Mouse (Mus musculus) adipocyte (in vitro differentiated cells): ENCODE results near the gene Dynll1.

Experiments used
- DNase-seq: peaks from one replicate; pipeline ENCODE4 v3.0.0-alpha.2; 2016; ENCODE audit warnings: low spot score

Dynll1 gene

DNA sequence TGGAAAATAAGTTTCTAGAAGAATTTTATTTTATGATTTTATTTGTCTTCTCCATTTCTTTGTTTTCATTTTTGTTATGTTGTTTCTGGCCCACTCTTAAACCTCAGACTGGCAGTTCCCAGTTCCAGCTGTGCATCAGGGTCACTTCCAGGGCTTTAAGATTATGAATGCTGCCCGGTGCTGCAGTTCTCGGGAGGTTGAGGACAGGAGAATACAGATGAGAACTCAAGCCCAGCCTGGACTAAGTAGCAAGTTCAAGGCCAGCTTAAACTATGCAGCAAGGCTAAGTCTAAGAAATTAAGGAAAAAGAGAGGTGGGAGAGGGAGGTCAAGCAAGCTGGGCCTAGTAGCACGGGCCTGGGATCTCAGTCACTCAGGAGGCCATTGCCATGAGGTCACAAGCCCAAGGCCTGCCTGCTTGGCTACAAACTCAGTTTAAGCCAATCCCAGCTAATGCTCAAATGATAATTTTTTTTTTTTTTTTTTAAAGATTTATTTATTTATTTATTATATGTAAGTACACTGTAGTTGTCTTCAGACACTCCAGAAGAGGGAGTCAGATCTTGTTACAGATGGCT, 33.2 kb downstream of the Dynll1 start:
- DNase-seq = peak; percentile 62

DNA sequence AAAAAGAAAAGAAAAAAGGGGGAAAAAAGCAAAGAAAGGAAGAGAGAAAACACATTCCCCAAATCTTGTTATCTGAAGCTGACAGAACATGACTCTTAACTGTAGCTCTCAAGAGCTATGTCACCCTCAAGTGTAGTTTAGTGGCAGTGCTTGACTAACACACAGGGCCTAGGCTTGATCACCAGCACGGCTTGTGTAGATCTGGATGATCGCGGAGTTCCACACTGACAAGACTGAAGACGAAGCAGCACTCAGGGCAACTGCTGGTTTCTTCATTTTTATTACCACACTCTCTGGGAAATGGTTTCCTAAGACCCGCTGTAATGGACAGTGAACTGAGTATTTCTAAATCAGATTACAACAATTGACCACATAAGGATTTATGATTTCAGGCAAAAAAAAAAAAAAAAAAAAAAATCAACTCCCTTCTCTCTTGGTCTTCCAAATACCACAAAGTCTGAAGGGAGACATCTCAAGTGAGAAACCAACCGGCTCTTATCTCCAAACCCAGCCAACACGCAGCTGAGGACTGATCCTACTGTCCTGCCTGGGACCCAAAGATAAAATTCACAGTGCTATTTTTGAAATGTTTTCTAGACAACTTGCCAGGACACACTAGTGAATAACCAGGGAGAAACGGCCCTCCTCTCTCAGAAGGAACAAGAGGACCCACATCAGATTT, 33.9 kb downstream of the Dynll1 start:
- peak; percentile 74 for DNase-seq

DNA sequence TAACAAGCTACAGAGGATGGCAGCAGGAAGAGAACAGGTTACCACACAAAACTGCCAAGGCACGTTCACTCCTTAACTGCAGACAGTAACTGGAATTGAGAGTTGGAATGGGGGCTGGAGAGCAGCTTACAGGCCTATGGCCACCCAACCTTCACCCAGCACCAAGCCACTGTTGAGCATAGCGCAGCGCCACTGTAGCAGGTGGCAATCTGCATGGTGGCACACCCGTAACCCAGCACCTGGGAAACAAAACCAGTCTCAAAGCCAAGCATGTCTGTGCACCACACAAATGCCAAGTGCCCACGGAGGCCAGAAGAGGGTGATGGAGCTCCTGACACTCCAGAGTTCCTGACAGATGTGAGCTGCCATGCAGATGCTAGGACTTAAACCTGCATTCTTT, 34.5 kb downstream of the Dynll1 start:
- DNase-seq = no peak

DNA sequence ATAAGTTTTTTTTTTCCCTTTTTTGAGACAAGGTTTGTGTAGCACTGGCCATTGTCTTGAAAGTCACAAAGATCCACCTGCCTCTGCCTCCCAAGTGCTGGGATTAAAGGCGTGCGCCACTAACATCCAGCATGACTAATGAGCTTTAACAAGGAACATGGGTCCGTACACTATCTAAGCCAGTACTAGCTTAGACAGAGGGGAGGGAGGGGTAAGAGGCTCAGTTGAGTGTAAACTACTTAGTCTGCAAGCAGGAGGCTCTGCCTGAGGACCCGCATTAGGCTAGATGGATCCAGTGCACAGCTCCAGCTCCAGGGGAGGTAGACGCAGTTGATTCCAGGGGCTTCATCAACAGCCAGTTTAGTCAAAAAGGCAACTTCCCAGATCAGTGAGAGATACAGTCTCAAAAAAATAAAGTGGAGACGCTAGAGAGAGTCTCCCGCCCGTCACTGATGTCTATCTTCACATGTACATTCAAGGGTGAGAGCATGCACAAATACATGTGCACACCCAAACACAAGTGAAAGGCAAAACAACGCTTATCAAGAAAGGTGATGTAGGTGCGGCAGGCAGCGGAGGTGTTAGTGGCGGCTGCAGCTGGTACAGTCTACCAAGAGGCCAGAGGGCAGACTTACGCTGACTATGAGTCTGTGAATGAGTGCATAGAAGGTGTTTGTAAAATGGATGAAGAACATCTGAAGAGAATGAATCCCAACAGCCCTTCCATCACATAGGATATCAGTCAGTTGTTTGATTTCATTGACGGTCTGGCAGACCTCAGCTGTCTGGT, 38.1 kb downstream of the Dynll1 start:
- no peak for DNase-seq

DNA sequence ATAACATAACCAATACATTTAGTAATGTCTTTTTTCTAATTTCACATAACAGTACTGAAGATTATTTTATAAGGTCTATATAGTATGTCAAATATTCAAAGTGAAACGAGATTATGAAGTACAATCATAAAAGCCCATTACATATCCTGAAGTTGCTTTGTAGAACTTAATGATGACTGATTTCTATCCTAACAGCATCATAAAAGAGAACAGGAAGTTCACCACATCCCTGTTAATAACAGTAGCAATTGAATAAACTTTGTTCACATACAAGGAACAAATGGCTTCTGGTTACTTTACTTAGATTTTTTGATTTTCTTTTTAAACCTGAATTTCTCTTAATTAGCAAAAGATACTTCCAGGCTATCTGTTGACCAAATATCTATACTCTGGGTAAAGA, 38.9 kb downstream of the Dynll1 start:
- DNase-seq = no peak

DNA sequence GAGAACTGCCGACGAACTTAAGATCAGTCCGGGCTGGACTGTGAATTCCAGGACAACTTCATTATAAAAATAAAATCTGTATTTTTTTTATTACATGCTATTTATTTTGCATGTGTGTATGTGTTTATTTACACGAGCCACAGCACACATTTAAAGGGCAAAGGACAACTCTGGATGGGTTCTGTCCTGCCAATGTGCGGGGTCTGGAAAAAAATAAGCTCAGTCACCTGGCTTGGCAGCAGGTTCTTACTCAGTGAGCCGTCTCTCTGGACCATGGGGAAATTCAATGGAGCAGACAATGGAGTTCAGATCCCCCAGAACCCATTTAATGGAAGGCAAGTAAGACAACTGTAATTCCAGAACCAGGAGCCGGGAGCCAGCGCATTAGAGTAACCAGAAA, 39.7 kb downstream of the Dynll1 start:
- DNase-seq = no peak

DNA sequence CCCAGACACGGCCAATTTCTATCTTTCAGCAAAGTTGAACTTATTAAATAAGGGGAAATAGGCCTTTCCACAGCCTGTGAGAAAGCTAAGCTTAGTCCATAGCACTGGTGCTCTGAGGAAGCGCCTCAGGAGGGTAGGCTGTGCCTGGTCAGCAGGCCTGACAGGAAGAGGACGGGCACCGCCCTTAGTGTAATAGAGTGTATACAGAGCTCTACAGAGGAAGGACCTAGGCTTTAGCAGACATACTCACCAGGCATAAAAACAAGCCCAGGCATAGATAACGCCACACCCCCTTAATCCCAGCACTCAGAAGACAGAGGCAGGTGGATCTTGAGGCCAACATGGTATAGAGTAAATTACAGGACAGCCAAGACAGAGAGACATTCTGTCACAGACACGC, 40.4 kb downstream of the Dynll1 start:
- DNase-seq = no peak

DNA sequence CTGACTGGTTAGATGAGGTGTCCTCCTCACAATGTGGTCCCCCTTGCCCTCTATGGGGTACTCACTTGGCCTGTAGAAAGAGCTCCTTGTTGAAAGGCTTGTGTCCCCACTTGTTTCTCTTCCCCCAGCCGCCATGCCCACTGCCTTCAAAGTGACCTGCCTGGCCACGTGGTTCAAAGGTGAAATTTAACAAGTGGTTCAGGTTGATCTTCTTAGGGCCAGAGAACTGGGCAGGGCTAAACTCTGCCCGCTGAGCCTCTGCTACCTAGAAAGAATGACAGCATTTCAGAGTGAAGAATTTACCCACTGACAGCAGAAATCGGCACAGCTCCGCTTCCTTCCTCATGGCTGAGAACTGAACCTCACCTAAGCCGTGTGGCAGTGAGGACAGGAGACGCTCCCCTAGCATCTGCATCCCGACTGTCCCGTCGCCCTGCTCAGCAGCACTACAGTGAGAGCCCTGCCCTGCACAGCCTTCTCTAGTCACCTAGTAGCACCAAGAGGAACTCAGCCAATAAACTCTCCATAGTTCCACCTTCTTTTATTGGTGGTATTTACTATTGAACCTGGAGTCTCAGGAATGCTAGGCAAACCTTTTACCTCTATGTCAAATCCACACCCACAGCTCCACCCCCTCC, 43.8 kb downstream of the Dynll1 start:
- DNase-seq = no peak

DNA sequence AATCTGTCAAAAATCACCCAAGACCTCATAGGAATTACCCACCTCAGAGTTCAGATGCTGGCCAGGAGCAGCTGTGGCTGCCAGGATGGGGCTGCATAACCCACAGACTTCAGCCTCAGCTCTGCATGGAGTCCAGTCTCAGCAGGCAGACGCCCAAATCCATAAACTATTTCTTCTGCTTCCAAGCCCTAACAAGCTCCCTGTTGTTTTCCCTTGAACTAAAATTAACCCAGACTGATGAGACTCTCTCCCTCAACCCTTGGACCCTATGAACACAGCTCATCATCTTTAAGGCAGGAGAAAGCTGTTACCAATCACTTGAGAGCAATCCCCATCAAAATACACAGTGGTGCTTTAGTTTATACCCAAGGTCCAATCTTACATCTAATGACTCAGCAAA, 45.3 kb downstream of the Dynll1 start:
- no peak for DNase-seq
